Mouse (Mus musculus) megakaryocyte, embryonic 14.5 days (primary cell): ENCODE results near the gene Btn1a1. TPM values are rescaled to one million over a fixed set of nuclear protein-coding genes. Genes with fewer than 3 reads are reported as not detected.

Experiments
- H3K27me3 ChIP-seq: replicated peaks from 2 replicates; pipeline ENCODE3; 2012; ENCODE audit warnings: inconsistent platforms
- H3K36me3 ChIP-seq: replicated peaks from 2 replicates; pipeline ENCODE3; 2012; ENCODE audit warnings: low read length, inconsistent platforms, mixed read lengths
- H3K4me1 ChIP-seq: 2 replicates; pipeline ENCODE4 v1.6.1; 2012; ENCODE audit warnings: inconsistent platforms
- H3K4me3 ChIP-seq: replicated peaks from 2 replicates; pipeline ENCODE3; 2012; ENCODE audit warnings: moderate library complexity, mild to moderate bottlenecking, inconsistent platforms
- H3K9me3 ChIP-seq: 2 replicates; pipeline ENCODE4 v1.6.1; 2012; ENCODE audit warnings: inconsistent platforms
- FLI1 ChIP-seq: IDR thresholded peaks from 2 replicates; pipeline ENCODE4 v1.6.1; 2012; ENCODE audit warnings: low read length, inconsistent platforms, mixed read lengths
- GATA1 ChIP-seq: IDR thresholded peaks from 3 replicates; pipeline ENCODE4 v1.6.1; 2012; ENCODE audit warnings: mixed read lengths, low read length, inconsistent platforms, borderline replicate concordance
- polyA plus RNA-seq: library from polyadenylated mRNA; stranded (reverse); fragments of >175 nt; gene quantifications from 2 replicates; pipeline ENCODE4 v1.2.3, GENCODE M21; 2012; ENCODE audit warnings: low replicate concordance; ENCODE audit not compliant: insufficient read depth

Btn1a1 gene
- polyA plus RNA-seq, 1 experiment, result not detected

GRCm38 (mm10) chr13:23488400-23489322 is 23.0 kb upstream of the Btn1a1 start, which contains the start of gene Btn2a2:
TSS of gene Btn2a2 (minus strand) at chr13:23488857.
- peaks cover 38% of the 10 kb centered on the region for H3K27me3 ChIP-seq
- H3K4me3 ChIP-seq, result peak within 1 kb of the TSS; percentile 76
- no peaks in the 10 kb centered on the region for H3K36me3 ChIP-seq
- no peak for TF ChIP-seq GATA1
- no peak for TF ChIP-seq FLI1
- peaks cover 37% of the 10 kb centered on the region for H3K4me1 ChIP-seq
- no peaks in the 10 kb centered on the region for H3K9me3 ChIP-seq

- H3K9me3 ChIP-seq, result no peaks in the 10 kb centered on the region
- H3K36me3 ChIP-seq, result no peaks in the 10 kb centered on the region
- peaks cover 67% of the 10 kb centered on the region for H3K27me3 ChIP-seq
- no peak overlapping the region for H3K4me3 ChIP-seq
- no peak for TF ChIP-seq FLI1
- H3K4me1 ChIP-seq, result peaks cover 37% of the 10 kb centered on the region
Observed at GRCm38 (mm10) chr13:23485271-23485670, 19.6 kb upstream of the Btn1a1 start.

GRCm38 (mm10) chr13:23483153-23483552 is 17.5 kb upstream of the Btn1a1 start:
- peaks cover 33% of the 10 kb centered on the region for H3K4me1 ChIP-seq
- peaks cover 72% of the 10 kb centered on the region for H3K27me3 ChIP-seq
- H3K9me3 ChIP-seq, result no peaks in the 10 kb centered on the region
- H3K36me3 ChIP-seq, result no peaks in the 10 kb centered on the region
- H3K4me3 ChIP-seq, result no peak overlapping the region
- TF ChIP-seq FLI1, result no peak
- no peak for TF ChIP-seq GATA1

- no peak for TF ChIP-seq FLI1
- TF ChIP-seq GATA1, result no peak
- H3K36me3 ChIP-seq, result no peaks in the 10 kb centered on the region
Observed at GRCm38 (mm10) chr13:23475658-23476057, 10.0 kb upstream of the Btn1a1 start.

DNA sequence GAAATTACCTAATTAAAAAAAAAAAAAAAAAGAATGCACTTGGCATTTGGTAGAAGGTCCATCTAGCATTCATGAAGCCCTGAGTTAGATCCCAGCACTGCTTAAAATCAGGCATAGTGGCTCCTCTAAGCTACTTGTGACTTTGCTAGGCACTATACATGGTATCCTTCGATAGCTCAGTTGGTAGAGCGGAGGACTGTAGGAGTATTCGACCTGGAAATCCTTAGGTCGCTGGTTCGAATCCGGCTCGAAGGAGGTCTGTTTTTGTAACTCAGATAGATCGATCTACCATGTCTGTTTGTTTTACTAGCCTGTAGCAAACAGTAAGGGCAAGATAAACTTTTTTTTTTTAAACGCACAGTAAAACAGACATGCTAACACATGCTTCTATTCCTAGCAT is 1.2 kb upstream of the Btn1a1 start:
- Histone ChIP-seq H3K4me1 (peaks cover 43% of the 10 kb centered on the region), H3K9me3 (no peaks in the 10 kb centered on the region), H3K27me3 (peaks cover 15% of the 10 kb centered on the region), H3K36me3 (no peaks in the 10 kb centered on the region), H3K4me3 (no peak overlapping the region)
- TF ChIP-seq FLI1 (no peak), GATA1 (no peak)

More at GRCm38 (mm10) chr13:23475658-23476057, 10.0 kb upstream of the Btn1a1 start:
- Histone ChIP-seq H3K27me3 (peaks cover 37% of the 10 kb centered on the region), H3K4me3 (no peak overlapping the region), H3K4me1 (peaks cover 10% of the 10 kb centered on the region), H3K9me3 (no peaks in the 10 kb centered on the region)

DNA sequence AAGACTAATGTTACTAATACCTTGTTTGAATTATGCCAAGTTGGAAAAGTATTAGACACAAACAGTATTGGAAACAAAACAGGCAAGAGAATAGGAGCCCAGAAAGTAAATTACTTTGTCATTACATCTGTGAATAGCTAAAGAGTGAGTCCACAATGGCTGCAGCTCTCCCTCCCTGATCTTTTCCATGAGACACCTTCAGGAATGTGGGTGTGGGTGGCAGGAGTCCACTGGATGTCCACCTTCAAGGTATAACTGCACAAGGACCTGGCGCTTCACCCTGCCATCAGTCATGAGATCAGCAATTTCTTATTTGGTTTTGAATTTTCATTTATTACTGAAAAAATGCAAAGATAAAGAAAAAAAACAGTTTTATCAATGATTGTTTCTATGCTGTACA is 605 bp upstream of the Btn1a1 start:
- Histone ChIP-seq H3K9me3 (no peaks in the 10 kb centered on the region), H3K27me3 (peaks cover 15% of the 10 kb centered on the region), H3K4me1 (peaks cover 43% of the 10 kb centered on the region), H3K36me3 (no peaks in the 10 kb centered on the region), H3K4me3 (peak overlapping the region; percentile 23)
- no peak for TF ChIP-seq GATA1
- TF ChIP-seq FLI1, result no peak

DNA sequence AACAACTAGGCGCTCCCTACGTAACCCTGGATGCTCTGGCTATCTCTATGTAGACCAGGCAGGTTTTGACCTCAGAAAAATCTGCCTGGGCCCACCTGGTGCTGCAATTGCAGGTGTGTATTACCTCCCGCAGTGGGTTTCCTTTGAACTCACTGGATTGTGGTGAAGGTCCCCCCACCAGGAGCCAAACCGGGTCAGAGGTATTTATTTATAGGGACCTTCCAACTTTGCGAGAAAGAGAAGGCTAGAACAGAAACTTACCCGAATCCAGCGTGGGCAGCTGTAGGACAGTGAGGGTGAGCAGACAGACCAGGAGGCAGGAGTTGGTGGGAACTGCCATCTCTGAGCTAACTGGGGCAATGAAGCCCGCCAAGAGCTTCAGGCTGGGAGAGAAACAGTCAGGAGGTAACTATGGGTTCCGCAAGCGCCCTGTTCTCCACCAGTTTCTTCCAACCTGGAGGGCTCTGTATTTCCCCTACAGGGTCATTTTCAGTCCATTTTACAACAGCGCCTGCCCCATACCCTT is 797 bp downstream of the Btn1a1 start:
- Histone ChIP-seq H3K4me3 (peak overlapping the region; percentile 93), H3K27me3 (peaks cover 9% of the 10 kb centered on the region), H3K9me3 (no peaks in the 10 kb centered on the region), H3K36me3 (no peaks in the 10 kb centered on the region), H3K4me1 (peaks cover 45% of the 10 kb centered on the region)
- no peak for TF ChIP-seq GATA1
- TF ChIP-seq FLI1, result no peak

DNA sequence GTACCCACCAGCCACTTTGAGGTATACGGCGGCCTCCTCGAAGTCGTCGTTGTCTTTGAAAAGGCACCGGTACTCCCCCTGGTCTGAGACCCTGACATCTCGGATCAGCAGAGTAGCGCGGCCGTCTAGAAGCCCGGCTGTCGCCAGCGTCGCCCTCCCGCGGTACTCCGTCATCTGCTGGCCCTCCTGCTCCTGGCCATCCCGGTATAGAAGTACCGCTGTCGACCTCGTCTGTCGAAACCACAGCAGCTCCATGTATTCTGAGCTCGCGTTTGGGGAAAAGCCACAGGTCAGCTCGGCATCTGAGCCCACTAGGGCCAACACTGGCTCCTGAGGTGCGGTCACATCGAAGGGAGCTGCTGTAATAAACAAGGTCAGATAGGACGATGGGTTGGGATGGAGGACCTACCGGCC is 1.5 kb downstream of the Btn1a1 start:
- H3K27me3 ChIP-seq, result peaks cover 9% of the 10 kb centered on the region
- no peaks in the 10 kb centered on the region for H3K9me3 ChIP-seq
- H3K36me3 ChIP-seq, result no peaks in the 10 kb centered on the region
- TF ChIP-seq GATA1 (no peak), FLI1 (no peak)
- peaks cover 49% of the 10 kb centered on the region for H3K4me1 ChIP-seq
- peak overlapping the region; percentile 93 for H3K4me3 ChIP-seq

DNA sequence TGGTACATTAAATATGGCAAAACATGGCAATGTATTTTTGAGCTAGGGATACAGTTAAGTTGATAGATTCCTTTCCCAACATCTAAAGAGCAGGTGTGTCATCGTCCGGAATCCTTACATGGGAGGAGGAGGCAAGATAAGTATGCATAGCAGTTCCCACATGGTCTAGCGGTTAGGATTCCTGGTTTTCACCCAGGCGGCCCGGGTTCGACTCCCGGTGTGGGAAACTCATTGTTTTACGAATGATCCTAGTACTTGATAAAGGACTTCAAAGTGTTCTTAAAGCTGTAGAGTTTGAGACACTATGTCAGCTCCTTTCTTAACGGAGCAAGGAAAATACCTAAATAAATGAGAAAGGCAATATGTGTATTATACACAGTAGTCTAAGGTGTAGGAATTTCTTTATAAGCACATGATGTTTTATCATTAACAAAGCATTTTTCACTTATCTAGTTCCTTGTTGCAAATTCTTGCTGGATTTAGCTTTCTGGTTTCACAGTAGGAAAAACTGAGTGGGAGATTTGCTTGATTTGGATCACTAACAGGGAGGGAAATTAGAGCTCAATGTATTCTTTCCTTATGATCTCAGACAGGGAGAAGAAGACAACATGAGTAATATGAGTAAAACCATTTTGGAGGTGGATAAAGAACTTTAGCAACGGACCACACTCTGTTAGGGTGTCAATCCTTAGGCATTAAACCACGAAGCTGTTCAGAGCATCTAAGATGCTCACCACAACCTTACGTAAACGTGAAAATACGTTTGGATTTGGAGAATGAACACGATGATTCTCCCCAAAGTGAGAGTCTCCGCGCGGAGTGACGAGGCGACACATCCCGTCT is 2.1 kb downstream of the Btn1a1 start:
- H3K36me3 ChIP-seq, result no peaks in the 10 kb centered on the region

More for the DNA sequence above, 2.1 kb downstream of the Btn1a1 start:
- Histone ChIP-seq H3K4me3 (peak overlapping the region; percentile 93), H3K9me3 (no peaks in the 10 kb centered on the region), H3K4me1 (peaks cover 50% of the 10 kb centered on the region), H3K27me3 (peaks cover 10% of the 10 kb centered on the region)
- TF ChIP-seq GATA1 (no peak), FLI1 (no peak)
